Mouse (Mus musculus): ENCODE data around the gene Unk. TPM values are rescaled to one million over a fixed set of nuclear protein-coding genes. Genes with fewer than 3 reads are reported as not detected.
"Not testable (repeated sequence)": the region's sequence is repeated elsewhere in the genome, so short reads cannot be mapped to it uniquely, and the experiment has no call there.

The Unk gene
- polyA plus RNA-seq, 1 experiment: 18.8 TPM

DNA sequence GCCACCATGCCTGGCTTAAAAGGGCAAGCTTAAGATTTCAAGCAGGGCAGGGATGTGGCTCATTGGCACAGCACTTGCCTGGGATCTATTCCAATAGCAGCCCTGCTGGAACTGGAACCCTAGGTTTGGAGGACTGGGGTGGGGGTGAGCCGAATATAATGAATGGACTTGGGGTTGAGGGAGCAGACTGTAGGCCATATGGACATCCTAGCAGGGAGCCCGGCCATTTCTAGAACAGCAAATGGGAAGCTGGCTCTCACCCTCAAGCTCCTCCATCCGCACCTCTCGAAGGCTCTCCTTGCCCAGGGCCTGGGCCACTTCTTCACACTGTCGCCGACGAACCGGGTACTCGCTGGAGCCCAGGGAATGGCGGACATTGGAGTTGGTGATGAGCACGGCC, 20.5 kb upstream of the Unk start:
- DNase-seq (ENCODE audit: low read depth, low spot score): no peak
- 97% methylated on average over 11 of the region's 11 CpGs for WGBS

DNA sequence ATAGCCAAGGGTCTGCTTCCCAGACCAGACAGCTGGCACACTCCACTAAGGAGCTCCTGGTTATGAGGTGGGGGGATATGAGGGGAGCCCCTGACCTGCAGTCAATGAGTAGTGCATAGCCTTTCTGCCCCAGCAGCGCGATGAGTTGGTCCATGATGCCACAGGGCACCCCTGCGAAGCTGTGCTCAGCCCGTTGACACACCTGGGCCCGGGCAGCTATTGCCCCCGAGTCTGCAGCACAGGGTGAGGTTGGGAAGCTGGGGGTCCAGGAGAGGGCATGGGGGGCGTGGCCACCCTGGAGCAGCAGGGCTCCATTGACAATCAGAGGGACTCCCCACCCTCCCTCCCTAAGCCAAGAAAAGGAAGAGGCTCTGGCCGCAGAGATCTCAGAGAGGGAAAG, 20.0 kb upstream of the Unk start:
- DNase-seq (ENCODE audit: low read depth, low spot score): no peak
- WGBS: 95% methylated on average over 8 of the region's 8 CpGs

DNA sequence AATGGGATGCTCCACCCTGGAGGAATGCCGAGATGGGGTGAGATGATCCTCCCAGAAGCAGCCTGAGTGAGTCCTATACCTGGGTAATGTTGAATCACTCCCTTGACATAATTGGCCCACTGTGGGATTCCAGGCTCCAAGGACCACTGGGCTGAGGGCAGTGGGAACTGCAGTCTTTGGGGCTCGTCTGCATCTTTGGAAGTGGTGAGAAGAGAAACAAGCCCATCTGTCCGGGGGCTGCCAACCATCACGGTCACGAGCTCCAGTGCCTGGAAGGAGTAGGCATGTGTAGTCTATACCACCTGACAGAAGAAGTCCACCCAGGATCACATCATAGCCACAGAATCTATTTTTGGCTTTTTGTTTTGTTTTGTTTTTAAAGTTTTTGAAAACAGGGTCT, 19.2 kb upstream of the Unk start:
- DNase-seq (ENCODE audit: low read depth, low spot score): no peak
- 91% methylated on average over 5 of the region's 5 CpGs for WGBS

DNA sequence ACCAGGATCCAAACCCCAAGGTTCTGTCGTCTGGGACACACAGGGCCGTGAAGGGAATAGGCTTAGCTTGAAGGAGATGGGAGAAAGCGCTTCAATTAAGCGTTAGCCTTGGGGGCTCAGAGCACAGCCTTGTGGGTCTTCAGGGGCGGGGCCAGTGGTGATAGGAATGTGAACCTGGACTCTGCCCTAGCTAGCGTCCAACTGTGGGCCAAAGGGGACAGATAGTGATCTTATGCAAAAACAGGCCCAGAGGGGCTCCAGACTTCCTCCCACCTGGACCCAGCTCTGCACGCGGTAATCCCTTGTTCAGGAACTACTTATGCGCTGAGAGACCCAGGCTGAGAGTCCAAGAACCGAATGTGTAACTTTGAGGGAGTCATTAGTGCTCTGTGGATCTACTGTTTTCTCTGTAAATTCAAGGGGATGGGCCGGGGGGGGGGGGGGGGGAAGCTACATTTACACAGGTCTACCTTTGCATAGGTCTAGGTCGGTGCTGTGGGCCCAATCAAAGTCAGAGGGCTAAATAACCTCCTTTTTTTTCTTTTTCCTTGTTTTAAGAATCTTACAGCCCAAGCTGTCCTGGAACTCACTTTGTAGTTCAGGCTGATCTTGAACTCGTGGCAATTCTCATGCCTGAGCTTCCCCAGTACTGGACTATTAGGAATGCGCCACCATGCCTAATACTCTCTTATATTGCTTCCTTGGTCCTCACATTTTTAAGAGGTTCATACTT, 18.4 kb upstream of the Unk start:
- 41% methylated on average over 14 of the region's 14 CpGs for whole genome bisulfite sequencing

DNA sequence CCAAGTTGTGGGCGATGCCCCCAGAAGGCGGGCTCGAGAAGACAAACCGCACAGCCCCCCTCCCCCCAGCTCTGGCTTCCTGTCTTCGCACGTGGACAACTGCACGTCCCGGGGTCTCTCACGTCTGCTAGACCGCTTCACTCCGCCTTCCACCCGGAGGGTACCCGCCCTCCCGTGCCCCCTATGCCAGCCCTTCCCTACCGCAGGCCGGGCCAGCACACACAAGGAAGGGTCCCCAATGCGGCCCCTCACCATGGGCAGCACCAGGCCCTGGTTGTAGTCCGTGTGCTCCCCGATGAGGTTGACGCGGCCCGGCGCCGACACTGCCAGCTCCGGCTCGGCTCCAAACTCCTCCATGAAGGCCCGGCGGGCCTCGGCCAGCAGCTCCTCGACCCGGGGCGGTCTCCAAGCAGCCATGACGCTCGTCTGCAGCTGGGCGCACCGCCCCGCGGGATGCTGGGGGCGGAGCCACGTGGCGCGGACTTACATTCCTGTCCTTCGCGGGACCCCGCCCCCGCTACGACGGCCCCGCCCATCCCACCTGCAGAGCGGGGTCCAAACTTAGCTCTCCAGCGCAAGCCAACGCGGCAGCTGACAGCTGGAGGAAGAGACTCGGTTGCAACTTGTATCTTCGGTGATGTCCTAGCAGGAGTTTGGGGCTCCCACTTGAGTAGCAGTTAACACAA, 17.7 kb upstream of the Unk start, which contains the start of gene Galk1:
Galk1 (minus strand) TSS at position 458 of the 686 bp plus-strand sequence.
- WGBS: 1% methylated on average over 55 of the region's 55 CpGs
- no peak for DNase-seq (ENCODE audit: low read depth, low spot score)

More for the DNA sequence above, 18.4 kb upstream of the Unk start:
- no peak for DNase-seq (ENCODE audit: low read depth, low spot score)

DNA sequence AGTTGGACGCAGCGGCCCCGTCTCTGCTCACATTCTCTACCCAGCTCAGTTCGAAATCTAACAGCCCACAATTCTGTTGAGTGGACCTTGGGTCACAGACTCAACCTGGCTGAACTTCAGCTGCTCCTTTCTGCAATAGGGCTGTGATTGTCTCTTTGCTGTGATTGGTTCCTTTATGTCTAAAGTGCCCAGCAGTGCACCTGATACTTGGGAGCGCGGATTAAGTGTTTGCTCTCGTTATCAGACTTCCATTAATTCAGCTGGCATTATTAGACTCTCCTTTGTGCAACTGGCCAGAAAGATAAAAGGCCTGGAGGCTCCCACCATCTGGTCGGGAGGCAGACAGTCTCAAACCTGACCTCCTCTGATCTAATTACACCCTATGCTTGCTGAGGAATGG, 15.3 kb upstream of the Unk start:
- WGBS: 84% methylated on average over 8 of the region's 8 CpGs
- DNase-seq (ENCODE audit: low read depth, low spot score): no peak

DNA sequence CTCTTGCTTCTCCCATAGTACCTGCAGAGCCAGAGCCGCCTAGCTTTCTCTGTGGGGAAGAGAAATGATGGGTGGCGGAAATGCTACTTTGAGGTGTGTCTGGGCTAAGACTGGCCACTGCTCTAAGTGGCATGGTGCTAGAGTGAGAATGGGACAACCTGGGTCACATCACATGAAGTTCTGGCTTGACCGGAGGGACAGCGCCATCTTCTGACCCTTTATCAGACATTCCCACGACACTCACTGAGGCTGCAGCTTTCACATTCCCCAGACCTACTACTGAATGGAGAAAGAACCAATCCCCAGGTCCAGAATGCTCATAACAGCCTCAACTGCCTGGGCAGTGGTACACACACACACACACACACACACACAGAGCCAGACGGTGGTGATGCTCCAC, 12.0 kb upstream of the Unk start:
- WGBS: 36% methylated on average over 6 of the region's 6 CpGs
- no peak for DNase-seq (ENCODE audit: low read depth, low spot score)

DNA sequence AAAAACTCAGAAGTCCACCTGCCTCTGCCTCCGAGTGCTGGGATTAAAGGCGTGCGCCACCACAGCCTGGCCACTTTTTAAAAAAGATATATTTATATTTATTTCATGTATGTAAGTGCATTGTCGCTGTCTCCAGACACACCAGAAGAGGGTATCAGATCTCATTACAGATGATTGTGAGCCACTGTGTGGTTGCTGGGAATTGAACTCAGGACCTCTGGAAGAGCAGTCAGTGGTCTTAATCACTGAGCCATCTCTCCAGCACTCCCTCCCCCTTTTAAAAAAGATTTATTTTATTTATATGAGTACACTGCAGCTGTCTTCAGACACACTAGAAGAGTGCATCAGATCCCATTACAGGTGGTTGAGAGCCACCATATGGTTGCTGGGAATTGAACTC, 11.3 kb upstream of the Unk start:
- not testable (repeated sequence) for DNase-seq (ENCODE audit: low read depth, low spot score)
- WGBS: 96% methylated on average over 4 of the region's 4 CpGs

DNA sequence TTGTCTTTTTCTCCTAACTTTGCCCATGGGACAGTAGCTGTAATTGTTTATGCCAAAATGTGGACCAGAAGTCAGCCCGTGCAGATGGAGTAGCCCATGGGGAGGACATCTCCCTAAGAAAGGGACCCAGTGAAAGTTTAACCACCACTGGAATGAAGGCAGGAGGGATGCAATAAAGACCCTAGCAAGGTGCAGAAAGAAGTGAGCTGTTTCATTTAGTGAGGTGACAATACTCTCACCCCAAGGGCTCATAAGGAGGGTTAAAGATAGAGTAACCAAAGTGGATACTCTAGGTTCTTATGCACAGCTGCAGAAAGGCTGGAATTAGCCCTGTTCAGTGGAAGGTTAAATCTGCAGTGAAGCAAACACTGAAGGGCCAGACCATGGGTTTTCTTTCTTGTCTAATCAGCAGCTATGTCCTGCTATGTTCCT, 10.7 kb upstream of the Unk start:
- 60% methylated on average over 1 of the region's 1 CpGs for WGBS
- DNase-seq (ENCODE audit: low read depth, low spot score): no peak

DNA sequence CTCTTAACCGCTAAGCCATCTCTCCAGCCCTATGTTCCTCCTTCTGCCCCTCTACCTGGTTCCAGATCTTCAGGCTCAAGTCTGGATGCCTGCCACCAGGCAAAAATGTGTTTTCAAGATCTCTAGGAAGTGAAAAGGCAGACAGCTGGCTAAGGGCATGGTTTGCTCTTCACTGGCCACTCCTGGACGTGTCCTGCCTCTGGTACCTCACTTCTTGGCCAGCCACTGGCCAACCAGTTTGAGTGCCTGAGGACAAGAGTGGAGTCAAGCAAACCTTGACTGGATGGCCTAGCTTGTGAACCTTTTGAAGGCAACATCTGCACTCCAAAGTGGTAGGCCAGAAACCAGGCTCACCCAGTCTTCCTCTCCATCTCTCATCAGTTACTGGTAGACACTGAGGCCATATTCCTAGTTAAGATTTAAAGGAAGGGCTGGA, 10.1 kb upstream of the Unk start:
- no peak for DNase-seq (ENCODE audit: low read depth, low spot score)
- 74% methylated on average over 2 of the region's 2 CpGs for WGBS

DNA sequence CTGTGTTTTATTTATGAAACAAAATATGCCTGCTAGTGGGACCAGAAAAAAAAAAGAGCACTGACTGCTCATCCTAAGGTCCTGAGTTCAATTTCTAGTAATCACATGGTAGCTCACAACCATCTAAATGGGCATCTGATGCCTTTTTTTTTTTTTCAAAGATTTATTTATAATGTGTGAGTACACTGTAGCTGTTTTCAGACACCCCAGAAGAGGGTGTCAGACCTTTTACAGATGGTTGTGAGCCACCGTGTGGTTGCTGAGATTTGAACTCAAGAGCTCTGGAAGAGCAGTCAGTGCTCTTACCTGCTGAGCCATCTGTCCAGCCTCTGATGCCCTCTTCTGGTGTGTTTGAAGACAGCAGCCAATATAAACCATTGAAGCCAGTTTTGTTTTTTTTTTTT, 9.6 kb upstream of the Unk start:
- no peak for DNase-seq (ENCODE audit: low read depth, low spot score)
- WGBS: 19% methylated on average over 1 of the region's 1 CpGs

DNA sequence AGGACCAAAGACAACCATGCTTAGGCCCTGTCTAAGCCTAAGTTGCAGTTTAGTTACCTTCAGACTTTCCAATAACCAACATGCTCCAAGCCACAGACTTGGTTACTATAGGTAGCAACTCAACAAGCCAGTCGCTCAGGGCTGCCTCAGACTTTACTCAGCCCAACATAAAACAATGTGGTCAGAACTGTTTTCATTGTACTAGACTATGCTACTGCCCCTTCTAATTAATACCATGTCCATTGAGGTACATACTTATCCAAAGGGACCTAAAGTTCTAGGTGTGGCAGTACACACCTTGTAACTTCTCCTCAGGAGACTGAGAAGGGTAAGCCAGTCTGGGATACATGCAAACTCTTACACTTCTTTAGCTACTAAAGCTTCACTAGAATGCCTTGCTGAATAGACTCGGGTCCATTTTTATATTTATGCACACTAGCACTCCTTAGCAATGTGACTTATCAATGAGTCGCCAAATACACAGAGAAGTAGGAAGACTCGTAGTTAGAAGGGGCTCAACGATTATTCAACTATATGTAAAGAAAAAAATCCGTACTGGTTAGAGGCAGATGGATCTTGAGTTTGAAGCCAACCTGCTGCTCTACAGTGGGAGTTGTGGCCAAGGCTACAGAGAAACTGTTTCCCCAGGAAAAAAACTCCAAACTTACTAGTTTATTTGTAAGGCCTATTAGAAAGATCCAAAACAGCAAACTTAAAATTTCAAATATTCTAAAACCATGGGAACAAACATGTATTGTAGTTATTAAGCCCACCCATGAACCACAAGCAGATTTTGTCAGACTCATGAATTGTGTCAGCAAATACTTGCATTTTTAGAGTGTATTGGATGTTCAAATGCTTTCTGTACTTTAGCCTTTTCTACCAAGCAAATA, 8.5 kb upstream of the Unk start:
- 39% methylated on average over 6 of the region's 6 CpGs for WGBS
- no peak for DNase-seq (ENCODE audit: low read depth, low spot score)

DNA sequence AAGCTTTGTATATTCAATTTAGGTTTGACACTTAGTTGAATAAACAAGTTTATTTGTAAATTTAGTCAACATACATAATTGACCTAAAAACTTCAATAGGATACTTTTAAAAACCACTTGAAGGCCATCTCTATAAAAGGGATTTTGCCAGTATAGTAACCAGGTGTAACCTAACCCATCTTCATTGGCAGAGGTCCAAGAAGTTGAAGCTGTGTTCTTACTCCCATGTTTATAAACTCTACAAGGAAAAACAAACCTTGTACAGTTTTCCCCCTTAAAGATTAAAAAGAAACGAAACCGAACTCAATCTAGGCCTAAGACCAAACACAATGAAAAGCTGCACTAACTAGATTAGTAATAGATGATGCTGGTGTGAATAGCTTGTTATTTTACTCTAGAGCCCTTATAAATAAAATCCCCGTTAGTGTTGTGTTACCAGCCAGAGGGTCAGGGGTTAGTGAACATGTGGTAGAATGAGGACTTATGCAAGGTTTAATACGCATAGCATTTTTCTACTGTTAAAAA, 7.8 kb upstream of the Unk start:
- DNase-seq (ENCODE audit: low read depth, low spot score): no peak

DNA sequence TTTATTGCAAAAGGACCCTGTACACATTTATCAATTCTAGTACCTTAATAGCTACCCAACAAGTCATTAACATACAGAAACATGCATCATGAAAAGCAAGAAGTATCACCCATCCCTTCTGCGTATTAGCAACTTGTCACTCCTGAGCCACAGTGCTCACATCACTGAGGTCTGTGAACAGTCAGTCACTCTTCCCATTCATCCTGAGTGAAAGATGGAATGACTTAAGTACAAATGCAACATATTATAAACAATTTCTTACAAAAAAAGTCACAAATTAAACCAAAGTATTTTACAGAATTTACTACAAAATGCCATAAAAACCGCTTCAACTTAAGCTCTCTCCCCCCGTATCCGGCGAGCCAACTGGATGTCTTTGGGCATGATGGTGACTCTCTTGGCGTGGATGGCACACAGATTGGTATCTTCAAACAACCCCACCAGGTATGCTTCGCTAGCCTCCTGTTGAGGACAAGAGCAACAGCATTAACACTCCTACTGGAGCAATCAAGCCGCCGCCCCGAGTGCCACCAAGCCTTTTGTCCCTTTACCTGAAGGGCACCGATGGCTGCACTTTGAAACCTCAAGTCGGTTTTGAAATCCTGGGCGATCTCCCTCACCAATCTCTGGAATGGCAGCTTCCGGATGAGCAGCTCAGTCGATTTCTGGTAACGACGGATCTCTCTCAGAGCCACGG, 6.9 kb upstream of the Unk start:
- under 1% methylated on average over 18 of the region's 18 CpGs for WGBS
- DNase-seq (ENCODE audit: low read depth, low spot score): not testable (repeated sequence)

More for the DNA sequence above, 7.8 kb upstream of the Unk start:
- WGBS: 16% methylated on average over 4 of the region's 4 CpGs

DNA sequence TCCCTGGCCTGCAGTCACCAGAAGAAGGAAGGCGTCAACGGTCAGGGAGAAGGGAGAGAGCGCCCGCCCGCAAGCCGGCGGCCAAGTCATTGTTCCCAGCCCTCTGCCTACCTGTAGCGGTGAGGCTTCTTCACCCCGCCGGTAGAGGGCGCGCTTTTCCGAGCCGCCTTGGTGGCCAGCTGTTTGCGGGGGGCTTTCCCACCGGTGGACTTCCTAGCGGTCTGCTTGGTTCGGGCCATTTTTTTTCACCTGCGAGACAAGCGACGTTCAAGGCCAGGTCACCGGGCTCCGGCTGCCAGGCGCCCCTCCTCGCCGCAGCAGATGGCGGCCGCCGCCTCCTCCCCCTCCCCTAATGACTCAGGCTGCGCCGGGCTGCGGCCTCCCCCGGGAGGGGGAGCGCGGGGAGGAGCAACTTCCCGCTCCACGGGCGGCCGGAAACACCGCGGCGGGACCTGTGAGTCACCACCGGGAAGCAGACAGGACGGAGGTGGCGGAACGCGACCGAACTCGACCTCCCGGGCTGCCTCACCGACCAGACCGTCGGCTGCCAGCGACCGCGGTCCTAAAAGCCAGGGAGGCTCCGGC, 6.3 kb upstream of the Unk start:
- under 1% methylated on average over 56 of the region's 57 CpGs for WGBS
- DNase-seq (ENCODE audit: low read depth, low spot score): no peak

DNA sequence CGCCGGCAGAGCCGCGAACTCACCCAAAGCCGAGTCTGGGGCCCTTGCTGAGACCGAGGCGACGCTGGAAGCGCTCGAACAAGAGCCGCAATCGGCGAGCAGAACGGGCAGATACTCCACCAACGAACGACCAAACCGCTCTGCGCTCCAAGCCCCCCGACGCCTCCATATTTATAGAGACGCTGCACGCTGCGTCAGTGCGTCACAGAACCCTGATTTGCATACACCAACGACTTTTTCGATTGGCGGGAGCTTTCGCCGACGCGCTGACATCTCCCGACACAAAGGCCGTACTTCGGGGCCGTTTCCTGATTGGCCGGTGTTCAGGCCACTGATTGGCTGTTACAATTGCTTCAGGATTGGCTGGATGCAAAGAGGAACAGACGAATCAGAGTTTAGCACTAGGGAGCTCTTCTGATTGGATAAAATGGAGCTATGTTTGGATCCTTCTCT, 5.7 kb upstream of the Unk start:
- under 1% methylated on average over 37 of the region's 37 CpGs for WGBS
- peak; percentile 91 for DNase-seq (ENCODE audit: low read depth, low spot score)

DNA sequence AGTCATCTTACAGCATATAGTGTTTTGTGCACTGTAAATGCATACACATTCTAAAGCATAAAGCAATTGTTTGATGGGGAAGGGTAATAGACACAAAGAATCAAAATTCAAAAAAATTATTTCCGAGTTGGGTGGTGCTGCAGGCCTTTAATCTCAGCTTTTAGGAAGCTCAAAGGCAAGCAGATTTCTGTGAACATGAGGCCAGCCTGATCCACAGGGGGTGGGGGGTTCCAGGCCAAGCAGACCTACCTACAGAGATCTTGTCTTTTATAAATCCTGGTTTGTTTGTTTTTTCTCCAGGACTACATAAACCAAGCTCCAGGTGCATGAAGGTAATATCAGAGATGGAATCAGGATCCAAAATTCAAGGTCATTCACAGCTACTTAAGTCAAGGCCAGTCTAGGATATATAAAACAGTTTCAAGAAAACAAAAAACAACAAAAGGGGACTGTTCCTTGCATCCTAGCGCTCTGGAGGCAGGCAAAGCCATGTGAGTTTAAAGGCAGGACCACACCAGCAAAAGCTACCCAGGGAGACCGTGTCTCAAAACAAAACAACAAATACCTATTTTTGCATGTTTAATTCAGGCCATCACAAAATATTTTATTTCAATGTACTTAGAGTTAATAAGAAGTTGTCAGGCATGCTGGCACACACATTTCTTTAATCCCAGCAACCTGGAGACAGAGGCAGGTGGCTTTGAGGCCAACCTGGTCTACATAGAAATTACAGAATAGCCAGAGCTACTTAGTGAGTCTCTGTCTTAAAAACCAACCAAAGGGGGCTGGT, 4.9 kb upstream of the Unk start:
- no peak for DNase-seq (ENCODE audit: low read depth, low spot score)
- WGBS: 92% methylated on average over 3 of the region's 3 CpGs

DNA sequence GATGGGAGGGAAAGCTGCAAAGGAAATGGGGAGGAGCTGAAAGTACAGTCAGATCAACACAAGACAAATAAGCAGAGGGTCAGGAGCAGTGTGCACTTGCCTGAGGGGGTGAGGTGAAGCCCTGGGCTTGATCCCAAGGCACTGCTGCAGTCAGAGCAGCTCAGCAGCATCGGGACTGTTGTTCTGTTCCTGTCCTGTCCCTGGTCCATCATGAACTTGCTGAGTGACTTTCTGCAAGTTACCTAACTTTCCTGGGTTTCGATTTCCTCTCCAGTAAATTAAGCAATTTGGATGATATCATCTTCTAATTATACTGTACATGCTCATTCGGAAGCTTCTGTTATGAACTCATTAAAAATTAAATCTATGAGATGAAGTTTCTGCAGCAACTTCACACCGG, 2.4 kb upstream of the Unk start, which contains the start of gene H3f3b:
H3f3b (minus strand) TSS at position 207 of the 400 bp plus-strand sequence.
- no peak for DNase-seq (ENCODE audit: low read depth, low spot score)
- 75% methylated on average over 4 of the region's 4 CpGs for WGBS
